Mouse (Mus musculus): ENCODE data around the gene Chmp5. TPM values are rescaled to one million over a fixed set of nuclear protein-coding genes. Genes with fewer than 3 reads are reported as not detected.

Chmp5 gene
- polyA plus RNA-seq (2012), result 3.5 and 3.8 TPM in 2 replicates

DNA sequence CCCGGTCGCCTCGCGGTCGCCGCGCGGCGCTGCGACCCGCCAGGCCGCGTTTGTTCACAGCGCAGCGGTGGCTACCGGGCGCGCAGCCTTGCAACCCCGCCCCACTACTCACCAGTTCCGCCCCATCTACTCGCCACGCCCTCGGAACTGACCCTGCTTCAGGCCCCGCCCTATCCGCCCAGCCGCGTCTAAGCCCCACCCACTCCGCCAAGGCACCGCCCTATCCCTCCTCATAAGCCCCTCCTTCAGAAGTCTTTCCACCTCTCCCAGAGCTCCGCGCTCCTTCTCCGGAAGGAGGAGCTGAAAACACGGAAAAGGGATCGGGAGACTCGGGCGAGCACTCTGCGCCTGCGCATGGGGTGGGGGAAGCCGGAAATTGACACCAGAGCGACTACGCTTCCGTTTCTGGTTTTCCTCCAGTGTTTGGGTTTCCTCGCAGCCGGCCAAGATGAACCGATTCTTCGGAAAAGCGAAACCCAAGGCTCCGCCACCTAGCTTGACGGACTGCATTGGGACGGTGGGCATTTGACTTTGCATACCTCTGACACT is at the start of gene Chmp5, which contains the start of gene Bag1:
Chmp5 (plus strand) TSS at position 248 of the 549 bp plus-strand sequence.
Bag1 (minus strand) TSS at position 135 of the 549 bp plus-strand sequence.

DNA sequence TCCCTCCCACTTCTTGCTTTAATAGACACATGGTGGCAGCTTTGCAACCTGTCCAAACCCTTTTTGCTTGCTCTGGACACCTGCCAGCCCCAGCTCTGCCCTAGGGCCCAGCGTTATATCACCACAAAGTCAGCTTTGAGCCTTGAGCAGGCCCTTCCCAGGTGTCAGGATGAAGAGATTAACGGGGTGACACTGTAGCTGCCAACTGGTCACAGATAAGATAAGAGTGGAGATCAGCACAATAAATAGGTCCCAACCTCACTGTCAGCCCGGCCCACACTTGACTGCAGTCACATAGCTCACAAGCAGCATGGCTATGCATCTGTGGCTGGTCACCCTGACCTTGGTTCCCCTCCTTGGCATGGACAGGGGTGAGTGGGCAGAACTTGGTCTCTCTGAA is 28.4 kb upstream of the Chmp5 start, which contains the start of gene Spink4:
Spink4 (plus strand) TSS at position 268 of the 400 bp plus-strand sequence.

GRCm38 (mm10) chr4:40970842-40971701 is 22.9 kb downstream of the Chmp5 start, which contains the start of gene Nfx1:
TSS of gene Nfx1 (plus strand) at chr4:40970906.

Other genes starting within 250 kb of the Chmp5 start
- 5.2 TPM in 2 replicates for gene Aptx, start 245.2 kb upstream of the Chmp5 start, polyA plus RNA-seq (2012)
- gene Dnaja1, start 226.3 kb upstream of the Chmp5 start, polyA plus RNA-seq (2012), result 213 and 225 TPM in 2 replicates
- gene Smu1, start 190.5 kb upstream of the Chmp5 start, polyA plus RNA-seq (2012), result 6.7 and 9.0 TPM in 2 replicates
- 31.7 and 42.7 TPM in 2 replicates for gene B4galt1, start 94.4 kb upstream of the Chmp5 start, polyA plus RNA-seq (2012)
- gene Spink4, start 28.4 kb upstream of the Chmp5 start, polyA plus RNA-seq (2012), result not detected in 2 replicates
- 354 and 451 TPM in 2 replicates for gene Bag1, start 113 bp upstream of the Chmp5 start, polyA plus RNA-seq (2012)
- 27.5 and 28.9 TPM in 2 replicates for gene Nfx1, start 22.5 kb downstream of the Chmp5 start, polyA plus RNA-seq (2012)
- 0.07 and 0.09 TPM in 2 replicates for gene Aqp7, start 99.7 kb downstream of the Chmp5 start, polyA plus RNA-seq (2012)
- 0.11 and 0.29 TPM in 2 replicates for gene Aqp3, start 149.8 kb downstream of the Chmp5 start, polyA plus RNA-seq (2012)
- 60.4 and 73.0 TPM in 2 replicates for gene Nol6, start 176.0 kb downstream of the Chmp5 start, polyA plus RNA-seq (2012)
- gene Ube2r2, start 187.3 kb downstream of the Chmp5 start, polyA plus RNA-seq (2012), result 40.7 and 46.9 TPM in 2 replicates